Mouse (Mus musculus): ENCODE measurements at regions not wholly inside any gene's neighbourhood (a gene's known extent, or its start where the extent isn't known, plus 50 kb on each side); places are given as distances from the start of the nearest gene placed in this dataset.

DNA sequence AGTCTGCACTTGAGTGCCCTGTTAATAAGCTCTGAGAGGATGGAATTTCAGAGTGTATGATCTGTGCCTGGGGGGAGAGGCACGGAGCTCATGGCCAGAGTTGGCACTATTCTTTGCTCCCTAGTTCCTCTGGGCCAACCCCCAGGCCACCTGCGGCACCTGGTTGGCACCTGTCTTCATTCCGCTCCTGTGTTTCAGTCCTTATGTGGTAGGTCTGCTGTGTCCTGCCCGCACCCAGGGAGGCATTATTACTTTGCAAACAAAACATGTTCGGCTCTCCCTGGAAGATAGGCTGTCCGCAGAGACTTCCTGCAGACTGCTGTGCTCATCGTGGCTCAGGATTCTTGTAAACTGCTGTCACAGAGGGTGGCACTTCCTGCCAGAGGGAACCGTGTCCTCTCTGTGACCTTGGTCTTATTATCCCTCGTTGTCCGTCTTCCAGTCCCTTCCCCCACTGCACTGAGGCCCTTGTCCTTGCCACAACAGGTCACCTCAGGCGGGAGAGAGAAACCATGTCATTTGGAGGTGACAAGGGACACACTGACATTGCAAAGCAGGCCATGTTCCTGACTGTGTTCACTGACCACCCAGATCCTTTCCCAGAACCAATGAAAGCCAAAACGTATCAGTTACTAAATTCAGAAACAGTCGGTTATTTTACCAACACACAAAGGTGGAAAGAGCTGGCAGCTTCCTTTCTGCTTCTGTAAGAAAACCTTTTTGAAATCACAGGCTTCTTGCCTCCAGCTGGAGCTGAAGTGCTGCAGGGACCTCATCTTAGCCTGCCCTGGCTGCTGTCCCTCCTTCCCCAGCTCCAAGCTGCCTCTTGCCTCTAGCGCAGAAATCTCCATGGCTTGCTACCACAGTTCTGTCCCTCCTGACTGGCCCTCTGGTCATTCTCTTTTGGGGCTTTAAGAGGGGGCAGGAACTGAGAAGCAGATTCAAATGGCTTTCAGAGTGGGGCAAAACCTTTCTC, 777.0 kb upstream of the Car8 start:
- no peaks in the 10 kb centered on the region for H3K36me3 ChIP-seq (ENCODE audit: control insufficient read depth, insufficient read depth, low read length)
- ATAC-seq (ENCODE audit: insufficient read depth, low FRiP score, low TSS enrichment) (peak; percentile 45; the same call in 1 of the 2 replicates), DNase-seq (ENCODE audit: low spot score) (peak; percentile 58)
- 13% methylated on average over 14 of the region's 14 CpGs for whole genome bisulfite sequencing
- no peak overlapping the region for H3K9ac ChIP-seq (ENCODE audit: low read length)
- no peaks in the 10 kb centered on the region for H3K9me3 ChIP-seq (ENCODE audit: control insufficient read depth, low read length)
- H3K27ac ChIP-seq (ENCODE audit: low read depth, low read length) = peak overlapping the region; percentile 61; the same call in 1 of the 2 replicates
- no peaks in the 10 kb centered on the region for H3K27me3 ChIP-seq (ENCODE audit: control insufficient read depth, insufficient read depth, low read length)
- H3K4me2 ChIP-seq (ENCODE audit: low read depth) = no peak overlapping the region
- H3K4me3 ChIP-seq (ENCODE audit: low read depth, low read length) = no peak overlapping the region
- peaks cover 30% of the 10 kb centered on the region for H3K4me1 ChIP-seq (ENCODE audit: control insufficient read depth, insufficient read depth, low read length)

DNA sequence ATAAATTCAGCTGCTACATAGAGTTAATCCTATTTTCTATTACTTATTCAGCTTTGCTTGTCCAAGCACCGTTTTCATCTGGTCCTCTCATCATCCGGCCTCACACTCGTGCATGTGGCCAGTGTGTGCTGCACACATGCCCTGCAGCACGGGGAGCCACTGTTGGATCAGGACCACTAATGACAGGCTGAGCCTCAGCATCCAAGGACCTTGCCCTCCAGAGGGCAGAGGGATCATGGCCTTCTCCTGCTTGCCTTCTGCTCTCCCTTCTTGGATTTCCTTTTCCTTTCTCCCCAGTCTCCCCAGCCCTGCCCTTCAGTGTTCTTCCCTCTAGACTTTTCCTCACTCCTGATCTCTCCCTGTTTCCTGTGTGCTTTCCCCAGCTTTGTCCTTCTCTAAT, 776.1 kb upstream of the Car8 start:
- H3K4me1 ChIP-seq (ENCODE audit: control insufficient read depth, insufficient read depth, low read length) = peaks cover 37% of the 10 kb centered on the region
- WGBS = 37% methylated on average over 4 of the region's 4 CpGs
- ATAC-seq (ENCODE audit: insufficient read depth, low FRiP score, low TSS enrichment) = no peak

DNA sequence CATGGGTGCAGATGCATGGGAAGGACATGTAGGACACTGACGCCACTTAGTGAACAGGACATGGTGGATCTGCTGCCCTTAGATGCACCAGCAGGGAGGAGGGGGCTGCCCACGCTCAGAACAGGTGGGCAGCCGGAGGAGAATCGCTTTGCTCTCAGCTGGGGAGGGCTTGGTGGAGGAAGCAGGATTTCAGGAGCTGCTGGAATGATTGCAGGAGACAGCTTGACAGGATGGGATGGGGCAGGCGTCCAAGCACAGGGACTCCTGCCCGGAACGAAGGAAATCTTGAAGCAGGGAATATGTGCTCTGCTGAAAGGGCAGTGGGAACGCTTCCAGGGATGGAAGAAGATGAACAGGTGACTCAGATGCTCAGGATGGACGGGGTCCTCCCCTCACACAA, 773.9 kb upstream of the Car8 start:
- H3K4me3 ChIP-seq (ENCODE audit: low read depth, low read length) = no peak overlapping the region
- H3K4me2 ChIP-seq (ENCODE audit: low read depth) = no peak overlapping the region
- H3K9me3 ChIP-seq (ENCODE audit: control insufficient read depth, low read length) = no peaks in the 10 kb centered on the region
- ATAC-seq (ENCODE audit: insufficient read depth, low FRiP score, low TSS enrichment) (no peak), DNase-seq (ENCODE audit: low spot score) (no peak)
- no peak overlapping the region for H3K27ac ChIP-seq (ENCODE audit: low read depth, low read length)
- H3K27me3 ChIP-seq (ENCODE audit: control insufficient read depth, insufficient read depth, low read length) = no peaks in the 10 kb centered on the region
- H3K4me1 ChIP-seq (ENCODE audit: control insufficient read depth, insufficient read depth, low read length) = peaks cover 38% of the 10 kb centered on the region
- no peaks in the 10 kb centered on the region for H3K36me3 ChIP-seq (ENCODE audit: control insufficient read depth, insufficient read depth, low read length)
- 73% methylated on average over 9 of the region's 9 CpGs for WGBS
- no peak overlapping the region for H3K9ac ChIP-seq (ENCODE audit: low read length)

More for the DNA sequence above, 776.1 kb upstream of the Car8 start:
- H3K4me3 ChIP-seq (ENCODE audit: low read depth, low read length) = no peak overlapping the region
- no peak overlapping the region for H3K27ac ChIP-seq (ENCODE audit: low read depth, low read length)
- no peak overlapping the region for H3K9ac ChIP-seq (ENCODE audit: low read length)
- DNase-seq (ENCODE audit: low spot score) = no peak
- no peaks in the 10 kb centered on the region for H3K9me3 ChIP-seq (ENCODE audit: control insufficient read depth, low read length)
- H3K36me3 ChIP-seq (ENCODE audit: control insufficient read depth, insufficient read depth, low read length) = no peaks in the 10 kb centered on the region
- H3K27me3 ChIP-seq (ENCODE audit: control insufficient read depth, insufficient read depth, low read length) = no peaks in the 10 kb centered on the region
- H3K4me2 ChIP-seq (ENCODE audit: low read depth) = no peak overlapping the region

DNA sequence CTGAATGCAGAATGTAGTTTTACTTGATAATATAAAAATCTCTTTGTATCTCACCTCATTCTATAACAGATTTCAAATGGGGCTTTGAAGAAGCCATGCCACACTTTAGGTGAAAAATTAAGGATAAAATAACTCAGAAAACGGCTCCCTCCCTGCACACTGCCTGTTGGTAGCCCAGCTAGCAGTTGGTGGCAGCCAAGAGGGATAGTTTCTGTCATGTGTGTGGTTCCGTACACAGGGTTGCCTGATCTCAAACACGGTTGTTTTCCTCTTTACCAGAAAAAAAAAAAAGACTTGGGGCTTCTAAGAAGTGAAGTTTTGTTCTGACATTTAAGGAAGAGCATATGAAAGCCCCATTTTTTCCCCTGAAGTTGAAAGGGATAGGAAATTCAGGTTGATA, 773.1 kb upstream of the Car8 start:
- H3K4me1 ChIP-seq (ENCODE audit: control insufficient read depth, insufficient read depth, low read length) = peaks cover 38% of the 10 kb centered on the region

DNA sequence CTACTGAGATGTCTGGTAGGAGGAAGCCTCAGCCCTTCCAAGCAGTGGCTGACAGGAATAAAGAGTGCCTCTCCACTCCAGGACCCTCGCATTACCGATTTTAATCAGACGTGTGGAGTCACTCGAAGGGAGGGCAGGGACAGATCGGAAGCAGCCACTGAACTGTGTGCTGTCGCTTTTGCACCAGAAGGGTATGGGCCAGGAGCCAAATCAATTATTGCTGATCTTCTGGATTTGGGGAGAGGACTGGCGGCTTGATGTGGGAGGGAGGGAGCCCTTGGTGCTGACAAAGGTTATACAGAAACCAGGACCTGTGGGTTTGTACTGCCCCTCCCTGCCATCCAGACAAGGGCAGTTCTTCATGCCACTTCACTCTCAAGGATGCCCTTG, 772.3 kb upstream of the Car8 start:
- no peaks in the 10 kb centered on the region for H3K27me3 ChIP-seq (ENCODE audit: control insufficient read depth, insufficient read depth, low read length)
- 17% methylated on average over 7 of the region's 7 CpGs for WGBS
- no peak overlapping the region for H3K9ac ChIP-seq (ENCODE audit: low read length)
- DNase-seq (ENCODE audit: low spot score) (no peak), ATAC-seq (ENCODE audit: insufficient read depth, low FRiP score, low TSS enrichment) (peak; percentile 45; the same call in 1 of the 2 replicates)
- no peaks in the 10 kb centered on the region for H3K36me3 ChIP-seq (ENCODE audit: control insufficient read depth, insufficient read depth, low read length)
- no peak overlapping the region for H3K4me3 ChIP-seq (ENCODE audit: low read depth, low read length)
- H3K9me3 ChIP-seq (ENCODE audit: control insufficient read depth, low read length) = no peaks in the 10 kb centered on the region
- no peak overlapping the region for H3K27ac ChIP-seq (ENCODE audit: low read depth, low read length)
- peaks cover 36% of the 10 kb centered on the region for H3K4me1 ChIP-seq (ENCODE audit: control insufficient read depth, insufficient read depth, low read length)
- no peak overlapping the region; the same call in 1 of the 2 replicates for H3K4me2 ChIP-seq (ENCODE audit: low read depth)

More for the DNA sequence above, 773.1 kb upstream of the Car8 start:
- Histone ChIP-seq H3K4me2 (ENCODE audit: low read depth) (no peak overlapping the region), H3K36me3 (ENCODE audit: control insufficient read depth, insufficient read depth, low read length) (no peaks in the 10 kb centered on the region), H3K9ac (ENCODE audit: low read length) (no peak overlapping the region), H3K27ac (ENCODE audit: low read depth, low read length) (no peak overlapping the region), H3K27me3 (ENCODE audit: control insufficient read depth, insufficient read depth, low read length) (no peaks in the 10 kb centered on the region), H3K4me3 (ENCODE audit: low read depth, low read length) (no peak overlapping the region), H3K9me3 (ENCODE audit: control insufficient read depth, low read length) (no peaks in the 10 kb centered on the region)
- ATAC-seq (ENCODE audit: insufficient read depth, low FRiP score, low TSS enrichment) (no peak), DNase-seq (ENCODE audit: low spot score) (no peak)
- WGBS = 48% methylated on average over 3 of the region's 3 CpGs

DNA sequence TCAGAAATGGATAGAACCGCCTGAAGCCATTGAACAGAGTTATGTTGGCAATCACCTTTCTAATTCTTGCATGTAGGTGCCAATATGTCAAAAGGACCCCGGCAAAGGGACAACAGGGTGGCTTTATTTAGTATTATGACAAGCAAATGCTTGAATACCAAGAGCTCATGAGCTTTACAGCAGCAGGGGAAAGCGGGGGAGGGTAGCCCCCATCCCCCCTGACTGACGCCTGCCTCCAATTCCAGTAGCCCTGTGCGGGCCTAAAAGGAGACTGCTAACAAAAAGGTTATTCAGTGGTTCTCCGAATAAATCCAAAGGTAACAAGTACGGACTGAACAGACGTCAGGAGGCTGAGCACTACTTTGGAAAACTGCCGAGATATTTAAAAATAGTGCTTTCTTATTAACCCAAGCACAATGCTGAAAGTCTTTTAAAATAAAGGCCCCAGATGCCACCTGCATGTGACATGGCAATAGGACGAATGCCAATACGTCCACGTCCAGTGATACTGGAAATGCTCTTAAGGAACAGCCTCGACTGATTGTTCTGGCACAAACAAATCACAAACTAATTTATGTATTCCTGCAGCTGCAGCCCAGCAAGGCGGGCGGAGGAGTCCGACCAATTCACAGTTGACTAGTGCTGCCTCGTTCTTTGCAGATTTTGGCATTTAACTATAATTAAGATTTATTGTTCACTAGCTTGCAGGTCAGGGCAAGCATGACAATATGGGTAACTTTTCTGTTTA, 771.7 kb upstream of the Car8 start:
- H3K4me3 ChIP-seq (ENCODE audit: low read depth, low read length) = no peak overlapping the region
- no peak overlapping the region for H3K9ac ChIP-seq (ENCODE audit: low read length)
- no peaks in the 10 kb centered on the region for H3K27me3 ChIP-seq (ENCODE audit: control insufficient read depth, insufficient read depth, low read length)
- H3K4me2 ChIP-seq (ENCODE audit: low read depth) = no peak overlapping the region
- no peak for DNase-seq (ENCODE audit: low spot score)
- ATAC-seq (ENCODE audit: insufficient read depth, low FRiP score, low TSS enrichment) = peak; percentile 51
- H3K36me3 ChIP-seq (ENCODE audit: control insufficient read depth, insufficient read depth, low read length) = no peaks in the 10 kb centered on the region
- H3K4me1 ChIP-seq (ENCODE audit: control insufficient read depth, insufficient read depth, low read length) = peaks cover 31% of the 10 kb centered on the region
- no peaks in the 10 kb centered on the region for H3K9me3 ChIP-seq (ENCODE audit: control insufficient read depth, low read length)
- 34% methylated on average over 17 of the region's 17 CpGs for WGBS
- no peak overlapping the region for H3K27ac ChIP-seq (ENCODE audit: low read depth, low read length)

DNA sequence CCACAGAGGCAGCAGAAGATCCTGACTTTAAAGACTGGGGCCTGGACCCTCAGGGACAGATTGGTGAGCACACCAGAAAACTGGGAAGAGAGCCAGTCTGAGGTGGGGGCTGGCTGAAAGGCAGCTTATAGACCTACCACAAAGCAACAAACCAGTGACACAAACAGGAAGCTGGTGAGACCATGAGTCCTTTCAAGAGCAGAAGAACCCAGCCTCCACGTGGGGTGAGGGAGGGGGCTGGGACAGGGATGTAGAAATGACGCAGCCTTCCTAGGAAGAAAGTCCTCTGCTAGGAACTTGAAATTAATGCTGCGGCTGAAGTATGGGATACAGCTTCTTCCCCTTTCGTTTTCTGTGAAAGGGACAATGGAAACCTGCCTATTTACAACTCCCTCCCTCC, 770.8 kb upstream of the Car8 start:
- Histone ChIP-seq H3K36me3 (ENCODE audit: control insufficient read depth, insufficient read depth, low read length) (no peaks in the 10 kb centered on the region), H3K4me2 (ENCODE audit: low read depth) (no peak overlapping the region), H3K9ac (ENCODE audit: low read length) (no peak overlapping the region), H3K4me3 (ENCODE audit: low read depth, low read length) (no peak overlapping the region), H3K9me3 (ENCODE audit: control insufficient read depth, low read length) (no peaks in the 10 kb centered on the region), H3K4me1 (ENCODE audit: control insufficient read depth, insufficient read depth, low read length) (peaks cover 28% of the 10 kb centered on the region), H3K27me3 (ENCODE audit: control insufficient read depth, insufficient read depth, low read length) (no peaks in the 10 kb centered on the region), H3K27ac (ENCODE audit: low read depth, low read length) (no peak overlapping the region)
- WGBS = 49% methylated on average over 4 of the region's 4 CpGs
- no peak for ATAC-seq (ENCODE audit: insufficient read depth, low FRiP score, low TSS enrichment)
- no peak for DNase-seq (ENCODE audit: low spot score)

DNA sequence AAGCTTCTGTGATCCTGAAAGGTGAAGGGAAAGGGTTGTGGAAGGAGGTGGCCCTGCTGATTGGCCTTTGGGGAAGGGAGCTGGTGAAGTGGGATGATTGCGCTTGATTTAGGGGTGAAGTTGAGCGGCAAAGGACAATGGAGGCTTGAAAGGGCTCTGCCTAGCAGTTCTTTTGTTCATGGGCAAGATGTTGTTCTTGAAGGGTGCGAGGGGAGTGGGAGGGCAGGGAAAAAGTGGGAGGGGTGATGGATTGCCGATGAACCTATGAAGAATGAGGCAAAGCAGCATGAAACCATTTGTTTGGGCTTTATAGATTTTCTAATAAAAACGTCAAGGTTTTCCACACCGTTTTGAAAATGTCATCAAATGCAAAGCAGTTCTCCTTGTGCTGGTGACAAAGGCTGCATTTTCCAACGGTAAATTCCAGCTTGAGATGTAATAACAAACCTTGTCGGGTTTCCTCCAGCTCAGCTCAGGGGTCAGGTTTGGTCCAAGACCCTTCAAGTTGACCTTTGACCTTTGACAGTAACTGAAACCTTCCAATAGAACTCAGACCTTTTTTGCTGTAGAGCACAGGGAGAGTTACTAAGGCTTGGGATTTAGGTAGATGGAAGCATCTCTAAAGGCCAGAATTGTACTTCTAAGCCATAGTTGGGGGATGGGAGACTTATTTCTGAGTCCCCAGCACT, 767.2 kb upstream of the Car8 start:
- H3K9me3 ChIP-seq (ENCODE audit: control insufficient read depth, low read length) = no peaks in the 10 kb centered on the region
- peak; percentile 35; the same call in 1 of the 2 replicates for ATAC-seq (ENCODE audit: insufficient read depth, low FRiP score, low TSS enrichment)
- 9% methylated on average over 8 of the region's 8 CpGs for WGBS
- H3K36me3 ChIP-seq (ENCODE audit: control insufficient read depth, insufficient read depth, low read length) = no peaks in the 10 kb centered on the region
- no peak overlapping the region for H3K4me2 ChIP-seq (ENCODE audit: low read depth)
- H3K27me3 ChIP-seq (ENCODE audit: control insufficient read depth, insufficient read depth, low read length) = no peaks in the 10 kb centered on the region
- DNase-seq (ENCODE audit: low spot score) = peak; percentile 55
- peaks cover 20% of the 10 kb centered on the region for H3K4me1 ChIP-seq (ENCODE audit: control insufficient read depth, insufficient read depth, low read length)
- 0 out of 2 replicates have a peak overlapping the region, but pooled peaks have one; percentile 35 for H3K27ac ChIP-seq (ENCODE audit: low read depth, low read length)
- H3K9ac ChIP-seq (ENCODE audit: low read length) = no peak overlapping the region
- no peak overlapping the region for H3K4me3 ChIP-seq (ENCODE audit: low read depth, low read length)

Data from neural tube, embryonic 11.5 days (tissue).